Mouse (Mus musculus) liver, embryonic 16.5 days (tissue): ENCODE data around the gene Samd8. TPM values are rescaled to one million over a fixed set of nuclear protein-coding genes. Genes with fewer than 3 reads are reported as not detected.

Experiments
- ATAC-seq: fragments of 200-750 bp; cut with Nextera tagmentation; 2 replicates; pipeline ENCODE4 v1.8.0; 2017; ENCODE audit warnings: low read depth, mild to moderate bottlenecking, moderate number of reproducible peaks, moderate library complexity
- H3K27ac ChIP-seq: fragments of 300-500 bp; sonication (generic); 2 replicates; pipeline ENCODE4 v1.5.1; 2014; ENCODE audit warnings: mild to moderate bottlenecking, low read length
- H3K27me3 ChIP-seq: fragments of 300-500 bp; sonication (generic); 2 replicates; pipeline ENCODE4 v1.6.1; 2014; ENCODE audit warnings: low read depth, low read length, mixed read lengths; ENCODE audit not compliant: control insufficient read depth, insufficient read depth
- H3K36me3 ChIP-seq: fragments of 300-500 bp; sonication (generic); 2 replicates; pipeline ENCODE4 v1.6.1; 2014; ENCODE audit warnings: mild to moderate bottlenecking; ENCODE audit not compliant: control insufficient read depth, insufficient read depth
- H3K4me1 ChIP-seq: fragments of 300-500 bp; sonication (generic); 2 replicates; pipeline ENCODE4 v1.6.1; 2014; ENCODE audit warnings: low read depth, low read length, mixed read lengths; ENCODE audit not compliant: control insufficient read depth
- H3K4me2 ChIP-seq: fragments of 300-500 bp; sonication (generic); 2 replicates; pipeline ENCODE4 v1.6.1; 2014; ENCODE audit warnings: low read depth, low read length, mixed read lengths
- H3K4me3 ChIP-seq: fragments of 300-500 bp; sonication (generic); 2 replicates; pipeline ENCODE4 v1.5.1; 2014; ENCODE audit warnings: low read depth, mild to moderate bottlenecking, low read length
- H3K9ac ChIP-seq: fragments of 300-500 bp; sonication (generic); 2 replicates; pipeline ENCODE4 v1.6.1; 2014; ENCODE audit warnings: low read depth, low read length
- H3K9me3 ChIP-seq: fragments of 300-500 bp; sonication (generic); replicated peaks from 2 replicates; pipeline ENCODE4 v1.6.1; 2016; ENCODE audit warnings: low read length; ENCODE audit not compliant: control insufficient read depth
- WGBS: fragments of 180-500 bp; shearing (Covaris S2); extraction: QIAGEN DNeasy Blood & Tissue Kit; methylation state at CpG from one replicate; pipeline ENCODE4 v1.1.7; 2014; ENCODE audit not compliant: insufficient replicate concordance; 5-methylcytosine and 5-hydroxymethylcytosine counted together
- polyA plus RNA-seq: library from polyadenylated mRNA; unstranded; fragments of >200 nt; fragmentation: Nextera tagmentation; extraction: Ambion mirVana; gene quantifications from 2 replicates; pipeline ENCODE4 v1.2.1, GENCODE M21; 2015

The Samd8 gene
- polyA plus RNA-seq, 1 experiment from 2014 or later = 3.9 TPM

GRCm38 (mm10) chr14:21752411-21752810 is 2.1 kb downstream of the Samd8 start:
- no peak overlapping the region for H3K4me2 ChIP-seq
- no peak overlapping the region for H3K4me3 ChIP-seq
- H3K9ac ChIP-seq = no peak overlapping the region
- no peak for ATAC-seq
- WGBS = 83% methylated on average over 3 of the region's 3 CpGs
- H3K36me3 ChIP-seq = no peaks in the 10 kb centered on the region
- no peaks in the 10 kb centered on the region for H3K9me3 ChIP-seq
- H3K4me1 ChIP-seq = peaks cover 29% of the 10 kb centered on the region
- H3K27me3 ChIP-seq = no peaks in the 10 kb centered on the region
- H3K27ac ChIP-seq = no peak overlapping the region

GRCm38 (mm10) chr14:21753367-21753766 is 3.0 kb downstream of the Samd8 start:
- H3K4me1 ChIP-seq = peaks cover 35% of the 10 kb centered on the region
- WGBS = 57% methylated on average over 4 of the region's 4 CpGs
- H3K4me3 ChIP-seq = no peak overlapping the region
- no peak overlapping the region for H3K27ac ChIP-seq
- no peak for ATAC-seq
- H3K36me3 ChIP-seq = no peaks in the 10 kb centered on the region
- no peak overlapping the region for H3K4me2 ChIP-seq
- no peak overlapping the region for H3K9ac ChIP-seq
- no peaks in the 10 kb centered on the region for H3K9me3 ChIP-seq
- no peaks in the 10 kb centered on the region for H3K27me3 ChIP-seq

GRCm38 (mm10) chr14:21761560-21761959 is 11.2 kb downstream of the Samd8 start:
- H3K27me3 ChIP-seq = no peaks in the 10 kb centered on the region
- H3K4me2 ChIP-seq = no peak overlapping the region
- H3K4me1 ChIP-seq = peaks cover 27% of the 10 kb centered on the region
- no peaks in the 10 kb centered on the region for H3K9me3 ChIP-seq
- WGBS = 80% methylated on average over 9 of the region's 9 CpGs
- no peak for ATAC-seq
- no peak overlapping the region for H3K4me3 ChIP-seq
- H3K9ac ChIP-seq = no peak overlapping the region
- no peaks in the 10 kb centered on the region for H3K36me3 ChIP-seq
- H3K27ac ChIP-seq = no peak overlapping the region

- Histone ChIP-seq H3K4me1 (peaks cover 19% of the 10 kb centered on the region), H3K4me3 (no peak overlapping the region), H3K9me3 (no peaks in the 10 kb centered on the region), H3K4me2 (no peak overlapping the region), H3K36me3 (no peaks in the 10 kb centered on the region), H3K27ac (no peak overlapping the region), H3K27me3 (no peaks in the 10 kb centered on the region), H3K9ac (no peak overlapping the region)
- WGBS = 78% methylated on average over 3 of the region's 3 CpGs
- no peak for ATAC-seq
Measured at GRCm38 (mm10) chr14:21763736-21764135, 13.4 kb downstream of the Samd8 start.

GRCm38 (mm10) chr14:21764646-21765045 is 14.3 kb downstream of the Samd8 start:
- no peaks in the 10 kb centered on the region for H3K27me3 ChIP-seq
- H3K4me3 ChIP-seq = no peak overlapping the region
- H3K9me3 ChIP-seq = no peaks in the 10 kb centered on the region
- no peak for ATAC-seq
- H3K36me3 ChIP-seq = no peaks in the 10 kb centered on the region
- H3K9ac ChIP-seq = no peak overlapping the region
- H3K27ac ChIP-seq = no peak overlapping the region
- H3K4me2 ChIP-seq = no peak overlapping the region
- WGBS = 74% methylated on average over 6 of the region's 6 CpGs
- peaks cover 14% of the 10 kb centered on the region for H3K4me1 ChIP-seq

GRCm38 (mm10) chr14:21765754-21766397 is 15.5 kb downstream of the Samd8 start:
- H3K9me3 ChIP-seq = no peaks in the 10 kb centered on the region
- H3K36me3 ChIP-seq = no peaks in the 10 kb centered on the region
- no peak overlapping the region for H3K9ac ChIP-seq
- peaks cover 14% of the 10 kb centered on the region for H3K4me1 ChIP-seq
- WGBS = 19% methylated on average over 7 of the region's 7 CpGs
- no peaks in the 10 kb centered on the region for H3K27me3 ChIP-seq
- H3K4me2 ChIP-seq = peak overlapping the region; percentile 45
- no peak overlapping the region for H3K4me3 ChIP-seq
- ATAC-seq = peak; percentile 73
- no peak overlapping the region for H3K27ac ChIP-seq

GRCm38 (mm10) chr14:21766398-21766958 is 16.1 kb downstream of the Samd8 start:
- Histone ChIP-seq H3K27me3 (no peaks in the 10 kb centered on the region), H3K36me3 (no peaks in the 10 kb centered on the region), H3K9ac (no peak overlapping the region), H3K27ac (no peak overlapping the region), H3K4me2 (peak overlapping the region; percentile 45), H3K4me3 (no peak overlapping the region), H3K9me3 (no peaks in the 10 kb centered on the region), H3K4me1 (peaks cover 14% of the 10 kb centered on the region)
- WGBS = 52% methylated on average over 6 of the region's 6 CpGs
- peak; percentile 63 for ATAC-seq

- WGBS = 79% methylated on average over 11 of the region's 11 CpGs
- ATAC-seq = no peak
Measured at GRCm38 (mm10) chr14:21772506-21773281, 22.4 kb downstream of the Samd8 start.

GRCm38 (mm10) chr14:21773946-21774345 is 23.6 kb downstream of the Samd8 start:
- Histone ChIP-seq H3K36me3 (peaks cover 5% of the 10 kb centered on the region), H3K4me2 (no peak overlapping the region), H3K9ac (no peak overlapping the region), H3K4me3 (no peak overlapping the region), H3K27me3 (no peaks in the 10 kb centered on the region), H3K4me1 (no peaks in the 10 kb centered on the region), H3K9me3 (no peaks in the 10 kb centered on the region), H3K27ac (no peak overlapping the region)
- no peak for ATAC-seq
- WGBS = 68% methylated on average over 2 of the region's 2 CpGs

More at GRCm38 (mm10) chr14:21772506-21773281, 22.4 kb downstream of the Samd8 start:
- H3K4me2 ChIP-seq = no peak overlapping the region
- H3K4me3 ChIP-seq = no peak overlapping the region
- H3K4me1 ChIP-seq = no peaks in the 10 kb centered on the region
- H3K9ac ChIP-seq = no peak overlapping the region
- H3K36me3 ChIP-seq = peaks cover 5% of the 10 kb centered on the region
- no peaks in the 10 kb centered on the region for H3K9me3 ChIP-seq
- H3K27ac ChIP-seq = no peak overlapping the region
- no peaks in the 10 kb centered on the region for H3K27me3 ChIP-seq
